Mouse (Mus musculus) limb, embryonic 12.5 days (tissue): Measurements from ENCODE around the gene Impdh1. TPM values are rescaled to one million over a fixed set of nuclear protein-coding genes. Genes with fewer than 3 reads are reported as not detected.
"Not testable (repeated sequence)": the region's sequence is repeated elsewhere in the genome, so short reads cannot be mapped to it uniquely, and the experiment has no call there.

Experiments used
- ATAC-seq: fragments of 200-750 bp; cut with Nextera tagmentation; 2 replicates; pipeline ENCODE4 v1.8.0; 2017; ENCODE audit warnings: low read depth, moderate TSS enrichment; ENCODE audit not compliant: insufficient number of reproducible peaks, insufficient read depth, low FRiP score, low TSS enrichment
- H3K27ac ChIP-seq: fragments of 300-500 bp; sonication (generic); 2 replicates; pipeline ENCODE4 v1.5.1; 2016; ENCODE audit warnings: mild to moderate bottlenecking, moderate library complexity
- H3K27me3 ChIP-seq: fragments of 300-500 bp; sonication (generic); 2 replicates; pipeline ENCODE4 v1.6.1; 2016; ENCODE audit warnings: mild to moderate bottlenecking, moderate library complexity
- H3K36me3 ChIP-seq: fragments of 300-500 bp; sonication (generic); 2 replicates; pipeline ENCODE4 v1.6.1; 2016; ENCODE audit warnings: mild to moderate bottlenecking, moderate library complexity
- H3K4me1 ChIP-seq: fragments of 300-500 bp; sonication (generic); replicated peaks from 2 replicates; pipeline ENCODE4 v1.6.1; 2016
- H3K4me2 ChIP-seq: fragments of 300-500 bp; sonication (generic); 2 replicates; pipeline ENCODE4 v1.6.1; 2016; ENCODE audit warnings: mild to moderate bottlenecking, moderate library complexity
- H3K4me3 ChIP-seq: fragments of 300-500 bp; sonication (generic); replicated peaks from 2 replicates; pipeline ENCODE4 v1.5.1; 2016; ENCODE audit warnings: mild to moderate bottlenecking
- H3K9ac ChIP-seq: fragments of 300-500 bp; sonication (generic); replicated peaks from 2 replicates; pipeline ENCODE4 v1.6.1; 2016; ENCODE audit warnings: mild to moderate bottlenecking, moderate library complexity
- H3K9me3 ChIP-seq: fragments of 300-500 bp; sonication (generic); 2 replicates; pipeline ENCODE4 v1.6.1; 2016; ENCODE audit warnings: mild to moderate bottlenecking, moderate library complexity
- WGBS: fragments of 180-500 bp; shearing (Covaris S2); methylation state at CpG from one replicate; pipeline ENCODE4 v1.1.7; 2016; 5-methylcytosine and 5-hydroxymethylcytosine counted together
- polyA plus RNA-seq: library from polyadenylated mRNA; unstranded; fragments of >200 nt; fragmentation: Nextera tagmentation; extraction: Ambion mirVana; gene quantifications from 2 replicates; pipeline ENCODE4 v1.2.1, GENCODE M21; 2016

Impdh1 gene
- polyA plus RNA-seq, 1 experiment from 2014 or later, result 44.5 TPM

- no peaks in the 10 kb centered on the region for H3K27me3 ChIP-seq
- ATAC-seq, result no peak
- H3K36me3 ChIP-seq, result no peaks in the 10 kb centered on the region
- 37% methylated on average over 2 of the region's 2 CpGs for WGBS
- no peak overlapping the region for H3K4me3 ChIP-seq
- H3K9me3 ChIP-seq, result no peaks in the 10 kb centered on the region
- no peak overlapping the region for H3K27ac ChIP-seq
- H3K4me1 ChIP-seq, result no peaks in the 10 kb centered on the region
- H3K4me2 ChIP-seq, result no peak overlapping the region
- H3K9ac ChIP-seq, result no peak overlapping the region
Measured at GRCm38 (mm10) chr6:29240806-29241205, 24.6 kb upstream of the Impdh1 start.

- no peak overlapping the region for H3K4me2 ChIP-seq
- H3K9me3 ChIP-seq, result no peaks in the 10 kb centered on the region
- ATAC-seq, result no peak
- H3K4me3 ChIP-seq, result no peak overlapping the region
- 45% methylated on average over 8 of the region's 8 CpGs for WGBS
- H3K27me3 ChIP-seq, result no peaks in the 10 kb centered on the region
- no peak overlapping the region for H3K9ac ChIP-seq
- no peaks in the 10 kb centered on the region for H3K36me3 ChIP-seq
- no peaks in the 10 kb centered on the region for H3K4me1 ChIP-seq
- no peak overlapping the region for H3K27ac ChIP-seq
Measured at GRCm38 (mm10) chr6:29234272-29234671, 18.1 kb upstream of the Impdh1 start.

- no peak for ATAC-seq
- no peak overlapping the region for H3K9ac ChIP-seq
- no peaks in the 10 kb centered on the region for H3K9me3 ChIP-seq
- no peak overlapping the region for H3K4me3 ChIP-seq
- no peak overlapping the region for H3K4me2 ChIP-seq
- 58% methylated on average over 3 of the region's 3 CpGs for WGBS
- H3K27ac ChIP-seq, result no peak overlapping the region
- no peaks in the 10 kb centered on the region for H3K27me3 ChIP-seq
- H3K36me3 ChIP-seq, result no peaks in the 10 kb centered on the region
- H3K4me1 ChIP-seq, result no peaks in the 10 kb centered on the region
Measured at GRCm38 (mm10) chr6:29233710-29234109, 17.5 kb upstream of the Impdh1 start.

GRCm38 (mm10) chr6:29232321-29232720 is 16.2 kb upstream of the Impdh1 start:
- 77% methylated on average over 6 of the region's 6 CpGs for WGBS

GRCm38 (mm10) chr6:29231799-29232198 is 15.6 kb upstream of the Impdh1 start:
- Histone ChIP-seq H3K9me3 (no peaks in the 10 kb centered on the region), H3K4me3 (no peak overlapping the region), H3K4me1 (no peaks in the 10 kb centered on the region), H3K4me2 (no peak overlapping the region), H3K27me3 (no peaks in the 10 kb centered on the region), H3K27ac (no peak overlapping the region), H3K36me3 (no peaks in the 10 kb centered on the region), H3K9ac (no peak overlapping the region)
- no peak for ATAC-seq
- WGBS, result 70% methylated on average over 3 of the region's 3 CpGs

More at GRCm38 (mm10) chr6:29232321-29232720, 16.2 kb upstream of the Impdh1 start:
- no peaks in the 10 kb centered on the region for H3K36me3 ChIP-seq
- no peak overlapping the region for H3K27ac ChIP-seq
- H3K4me3 ChIP-seq, result no peak overlapping the region
- H3K4me2 ChIP-seq, result no peak overlapping the region
- no peak overlapping the region for H3K9ac ChIP-seq
- no peak for ATAC-seq
- H3K4me1 ChIP-seq, result no peaks in the 10 kb centered on the region
- H3K27me3 ChIP-seq, result no peaks in the 10 kb centered on the region
- H3K9me3 ChIP-seq, result no peaks in the 10 kb centered on the region

GRCm38 (mm10) chr6:29230386-29230785 is 14.2 kb upstream of the Impdh1 start:
- 70% methylated on average over 6 of the region's 6 CpGs for WGBS

GRCm38 (mm10) chr6:29229265-29229913 is 13.2 kb upstream of the Impdh1 start:
- no peaks in the 10 kb centered on the region for H3K36me3 ChIP-seq

More at GRCm38 (mm10) chr6:29230386-29230785, 14.2 kb upstream of the Impdh1 start:
- Histone ChIP-seq H3K4me2 (no peak overlapping the region), H3K9ac (no peak overlapping the region), H3K4me1 (no peaks in the 10 kb centered on the region), H3K9me3 (no peaks in the 10 kb centered on the region), H3K27ac (no peak overlapping the region), H3K36me3 (no peaks in the 10 kb centered on the region), H3K4me3 (no peak overlapping the region), H3K27me3 (no peaks in the 10 kb centered on the region)
- no peak for ATAC-seq

GRCm38 (mm10) chr6:29217717-29218116 is 1.6 kb upstream of the Impdh1 start:
- not testable (repeated sequence) for H3K27ac ChIP-seq, H3K36me3 ChIP-seq, H3K4me3 ChIP-seq, H3K9me3 ChIP-seq, ATAC-seq, H3K4me2 ChIP-seq, H3K9ac ChIP-seq
- H3K27me3 ChIP-seq, result peaks cover 36% of the 10 kb centered on the region
- 82% methylated on average over 3 of the region's 3 CpGs for WGBS
- H3K4me1 ChIP-seq, result peaks cover 29% of the 10 kb centered on the region

More at GRCm38 (mm10) chr6:29229265-29229913, 13.2 kb upstream of the Impdh1 start:
- ATAC-seq, result peak; percentile 48; the same call in 1 of the 2 replicates
- Histone ChIP-seq H3K9ac (no peak overlapping the region), H3K4me2 (no peak overlapping the region), H3K9me3 (no peaks in the 10 kb centered on the region), H3K27ac (no peak overlapping the region), H3K27me3 (no peaks in the 10 kb centered on the region), H3K4me3 (no peak overlapping the region), H3K4me1 (no peaks in the 10 kb centered on the region)
- WGBS, result 83% methylated on average over 6 of the region's 6 CpGs

GRCm38 (mm10) chr6:29215181-29215580 is 983 bp downstream of the Impdh1 start:
- Histone ChIP-seq H3K9ac (no peak overlapping the region), H3K27ac (no peak overlapping the region), H3K4me1 (peaks cover 49% of the 10 kb centered on the region), H3K4me3 (peak overlapping the region; percentile 67), H3K27me3 (peaks cover 36% of the 10 kb centered on the region), H3K9me3 (no peaks in the 10 kb centered on the region), H3K4me2 (peak overlapping the region; percentile 98), H3K36me3 (no peaks in the 10 kb centered on the region)
- no peak for ATAC-seq
- WGBS, result 12% methylated on average over 9 of the region's 9 CpGs

GRCm38 (mm10) chr6:29214776-29215175 is 1.4 kb downstream of the Impdh1 start:
- no peak overlapping the region for H3K27ac ChIP-seq
- ATAC-seq, result no peak
- 42% methylated on average over 5 of the region's 5 CpGs for WGBS
- no peak overlapping the region for H3K4me3 ChIP-seq
- peaks cover 36% of the 10 kb centered on the region for H3K27me3 ChIP-seq
- no peak overlapping the region for H3K4me2 ChIP-seq
- H3K9ac ChIP-seq, result no peak overlapping the region
- H3K36me3 ChIP-seq, result no peaks in the 10 kb centered on the region
- no peaks in the 10 kb centered on the region for H3K9me3 ChIP-seq
- peaks cover 51% of the 10 kb centered on the region for H3K4me1 ChIP-seq

- whole genome bisulfite sequencing, result 6% methylated on average over 1 of the region's 1 CpGs
Measured at GRCm38 (mm10) chr6:29214245-29214644, 1.9 kb downstream of the Impdh1 start.

GRCm38 (mm10) chr6:29213436-29213835 is 2.7 kb downstream of the Impdh1 start:
- no peak overlapping the region for H3K27ac ChIP-seq
- no peak overlapping the region for H3K9ac ChIP-seq
- H3K4me2 ChIP-seq, result no peak overlapping the region
- H3K9me3 ChIP-seq, result no peaks in the 10 kb centered on the region
- 57% methylated on average over 5 of the region's 5 CpGs for WGBS
- no peaks in the 10 kb centered on the region for H3K36me3 ChIP-seq
- no peak overlapping the region for H3K4me3 ChIP-seq
- peaks cover 51% of the 10 kb centered on the region for H3K4me1 ChIP-seq
- no peak for ATAC-seq
- peaks cover 36% of the 10 kb centered on the region for H3K27me3 ChIP-seq

More at GRCm38 (mm10) chr6:29214245-29214644, 1.9 kb downstream of the Impdh1 start:
- H3K4me1 ChIP-seq, result peaks cover 51% of the 10 kb centered on the region
- no peak overlapping the region; the same call in 1 of the 2 replicates for H3K4me2 ChIP-seq
- peaks cover 36% of the 10 kb centered on the region for H3K27me3 ChIP-seq
- no peak for ATAC-seq
- H3K27ac ChIP-seq, result no peak overlapping the region
- no peaks in the 10 kb centered on the region for H3K36me3 ChIP-seq
- H3K9ac ChIP-seq, result no peak overlapping the region
- H3K9me3 ChIP-seq, result no peaks in the 10 kb centered on the region
- no peak overlapping the region for H3K4me3 ChIP-seq
